ENCODE assay signal across 3 mouse cellular contexts in genomic region chr3:85920671-85921070, GRCm38 (mm10). TPM values are rescaled to one million over a fixed set of nuclear protein-coding genes. Genes with fewer than 3 reads are reported as not detected.
"Had no signal": no experiment of that assay in that cellular context is flagged by ENCODE, and none has a peak within 500 bp of the region (broad histone marks: within the 10 kb centered on the region; RNA-seq: fewer than 3 reads in every experiment).

No protein-coding gene starts in this region.

RNA-seq across cellular contexts. Expression of gene Gm37240, which starts 33.4 kb away (rescaled TPM):
- polyA plus RNA-seq: neural tube, embryonic 13.5 days; neural tube, embryonic 14.5 days; testis, adult 2 months had no signal
